Mouse (Mus musculus) embryo, embryonic 11 days (tissue): ENCODE data around the gene Hrasls.

Experiments used
- DNase-seq: peaks from one replicate; pipeline ENCODE4 v3.0.0-alpha.2; 2015

The Hrasls gene

DNA sequence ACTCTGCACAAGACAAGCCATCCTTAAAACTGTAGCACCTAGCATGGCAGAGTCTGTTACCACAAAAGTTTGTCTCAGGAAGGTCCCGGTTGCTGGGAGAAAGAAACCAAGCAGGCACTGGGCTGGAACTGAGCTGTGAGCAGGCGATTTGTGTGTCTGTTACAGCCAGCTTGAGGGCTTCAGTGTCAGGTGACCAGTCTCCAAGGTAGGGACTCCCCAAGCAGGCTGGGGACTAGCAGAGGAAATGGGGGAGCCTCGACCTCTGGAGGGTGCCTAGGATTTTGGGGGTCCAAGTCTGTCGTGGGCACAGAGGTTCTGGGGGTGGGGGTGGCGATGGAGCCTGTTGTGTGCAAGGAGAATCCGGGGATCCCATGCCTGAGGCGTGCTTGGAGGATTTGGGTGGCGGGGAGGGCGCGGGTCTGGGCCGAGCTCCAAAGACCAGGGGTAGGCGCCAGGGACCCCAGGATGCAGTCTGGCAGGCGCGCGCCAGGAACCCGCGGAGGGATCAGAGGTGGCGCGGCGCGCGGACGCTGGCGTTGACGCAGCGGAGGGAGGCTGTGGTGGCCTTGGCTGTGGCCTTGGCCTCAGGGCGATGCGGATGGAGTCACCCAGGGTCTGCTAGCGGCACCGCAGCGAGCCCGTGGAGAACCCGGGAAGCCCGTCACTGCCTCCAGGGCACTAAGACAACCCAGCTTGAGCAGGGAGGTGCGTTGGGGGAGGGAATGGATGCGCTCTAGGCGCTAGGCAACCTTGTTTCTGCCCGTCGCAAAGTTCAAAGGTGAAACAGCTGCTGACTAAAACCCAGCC is at the start of gene Hrasls:
TSS of gene Hrasls (plus strand) at position 91 of the 807 bp plus-strand sequence.
- peak; percentile 79 for DNase-seq

DNA sequence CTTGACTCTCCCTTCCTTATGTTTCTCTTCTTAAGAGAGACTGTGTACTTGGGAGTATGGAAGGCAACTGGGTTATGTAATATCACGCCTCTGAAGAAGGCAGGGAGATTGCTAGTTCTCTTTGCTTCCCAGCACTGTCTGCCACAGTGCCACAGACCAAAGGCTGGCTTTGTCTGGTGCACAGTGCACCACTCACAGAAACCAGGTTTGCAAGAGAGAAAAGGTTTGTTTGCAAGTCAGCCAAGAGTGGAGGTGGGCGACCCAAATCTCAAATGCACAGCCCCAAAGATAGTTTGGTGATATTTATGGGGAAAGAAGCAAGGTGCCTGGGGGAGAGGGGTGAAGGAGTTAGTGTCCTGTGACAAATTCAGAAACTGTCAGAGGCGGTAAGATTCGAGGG is 47.2 kb upstream of the Hrasls start:
- DNase-seq = no peak

DNA sequence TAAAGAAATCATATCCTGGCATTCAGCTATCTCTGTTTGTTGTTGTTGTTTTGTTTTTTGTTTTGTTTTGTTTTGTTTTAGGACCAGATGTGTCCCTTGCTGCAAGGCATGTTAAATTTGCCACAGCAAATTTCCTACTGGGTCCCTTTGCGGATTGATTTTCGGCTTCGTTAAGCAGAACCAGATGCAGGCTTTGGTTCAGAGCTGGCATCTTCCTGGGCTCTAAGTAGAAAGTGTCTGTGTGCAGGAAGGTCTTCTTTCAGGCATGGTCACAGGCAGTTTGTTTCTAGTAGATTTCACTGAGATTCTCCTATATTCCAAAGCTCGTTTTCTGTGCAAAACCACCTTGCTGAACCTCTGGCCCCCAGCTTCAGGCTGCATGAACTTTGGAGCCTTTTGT is 42.4 kb upstream of the Hrasls start:
- no peak for DNase-seq

DNA sequence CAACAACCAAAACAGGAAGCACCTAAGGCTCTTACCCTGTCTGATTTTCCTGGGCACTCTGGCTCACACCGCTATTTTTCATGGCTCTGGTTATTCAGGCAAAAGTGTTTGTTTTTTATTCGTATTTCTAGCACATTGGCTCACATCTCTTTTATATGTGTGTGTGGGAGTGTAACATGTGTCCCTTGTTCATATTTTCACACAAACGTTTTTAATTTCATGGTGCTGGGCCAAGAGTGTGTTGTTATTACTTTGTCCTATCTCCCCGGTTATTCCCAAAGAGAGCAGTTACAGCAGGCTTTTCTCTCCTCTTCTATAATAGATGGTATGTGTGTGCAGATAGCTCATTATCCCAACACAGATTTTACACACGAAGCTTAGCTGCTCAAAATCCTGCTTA is 37.8 kb upstream of the Hrasls start:
- DNase-seq = no peak

DNA sequence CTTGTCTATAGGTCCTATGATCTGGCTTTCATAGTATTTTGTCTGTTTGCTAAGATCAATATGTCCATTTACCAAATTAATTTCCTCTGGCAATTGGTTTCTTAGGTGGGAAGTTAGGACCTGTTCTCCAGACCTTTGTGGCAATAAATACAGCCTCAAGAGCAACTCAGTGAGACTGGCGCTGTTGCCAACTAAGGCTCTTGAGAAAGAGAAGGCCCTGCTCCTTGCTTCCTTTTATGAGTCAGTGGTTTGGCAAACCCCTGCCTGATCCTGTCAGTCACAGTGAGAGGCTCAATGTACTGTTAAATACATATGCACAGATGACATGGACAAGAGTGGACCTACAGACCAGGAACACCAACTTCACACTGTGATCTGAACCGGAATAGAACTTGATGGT is 36.3 kb upstream of the Hrasls start:
- DNase-seq = no peak

DNA sequence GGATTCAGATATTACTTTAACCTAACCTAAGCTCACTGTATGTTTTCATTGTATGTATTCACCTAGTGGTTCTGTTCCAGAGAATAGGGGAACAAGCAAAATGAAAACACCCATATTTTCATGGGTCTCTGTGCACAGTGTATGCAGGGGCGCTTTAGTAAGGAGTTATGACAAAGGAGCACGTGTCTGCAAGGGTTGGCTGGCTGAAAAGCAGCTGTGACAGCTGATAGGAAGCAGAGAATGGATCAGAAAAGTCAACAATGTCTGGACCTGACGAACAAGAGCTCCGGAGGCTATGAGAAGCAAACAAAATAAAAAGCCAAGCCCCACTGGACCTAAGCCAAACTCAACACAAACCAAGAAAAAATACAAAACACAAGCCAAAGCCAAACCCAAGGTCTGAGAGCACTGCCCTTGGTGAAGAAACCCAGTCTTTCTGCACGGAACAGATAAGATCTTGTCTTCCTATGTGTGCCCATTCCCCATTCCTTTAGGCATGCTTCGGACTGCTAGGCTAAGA is 34.6 kb upstream of the Hrasls start:
- no peak for DNase-seq

DNA sequence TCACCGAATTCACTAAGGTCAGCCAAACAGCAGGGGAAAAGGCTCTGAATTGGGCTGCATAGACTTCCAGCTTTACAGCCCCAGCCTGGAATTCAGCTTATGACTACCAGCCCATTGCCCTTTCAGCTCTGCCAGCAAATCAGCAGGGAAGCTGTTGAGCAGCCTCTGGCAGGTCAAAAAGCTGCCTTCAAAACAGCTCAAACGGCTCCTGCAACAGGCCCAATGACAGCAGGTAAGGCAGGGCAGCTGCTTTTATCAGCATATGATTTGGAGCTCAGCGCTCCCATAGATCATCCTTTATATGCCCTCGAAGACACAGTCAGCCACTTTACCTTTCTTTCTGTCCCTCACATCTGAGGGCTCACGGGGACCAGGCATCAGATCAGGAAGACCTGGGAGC is 16.6 kb upstream of the Hrasls start:
- DNase-seq = no peak

DNA sequence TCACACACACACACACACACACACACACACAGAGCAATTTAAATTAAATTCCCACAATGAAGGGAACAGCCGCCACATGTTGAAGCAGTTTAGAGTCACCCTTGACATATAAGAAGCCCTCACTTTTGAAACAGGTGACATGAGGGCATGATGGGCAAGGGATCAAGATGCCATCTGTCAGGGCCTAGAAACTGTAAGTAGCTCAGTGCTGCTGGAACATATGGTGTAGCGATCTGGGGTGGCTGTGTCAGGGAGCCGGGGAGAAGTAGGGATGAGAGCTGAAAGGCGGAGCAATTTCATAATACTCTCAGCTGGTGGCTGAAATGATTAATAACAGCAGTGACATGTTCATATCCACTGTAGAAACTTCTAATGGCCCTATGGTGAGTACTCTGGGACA is 15.5 kb upstream of the Hrasls start:
- no peak for DNase-seq

DNA sequence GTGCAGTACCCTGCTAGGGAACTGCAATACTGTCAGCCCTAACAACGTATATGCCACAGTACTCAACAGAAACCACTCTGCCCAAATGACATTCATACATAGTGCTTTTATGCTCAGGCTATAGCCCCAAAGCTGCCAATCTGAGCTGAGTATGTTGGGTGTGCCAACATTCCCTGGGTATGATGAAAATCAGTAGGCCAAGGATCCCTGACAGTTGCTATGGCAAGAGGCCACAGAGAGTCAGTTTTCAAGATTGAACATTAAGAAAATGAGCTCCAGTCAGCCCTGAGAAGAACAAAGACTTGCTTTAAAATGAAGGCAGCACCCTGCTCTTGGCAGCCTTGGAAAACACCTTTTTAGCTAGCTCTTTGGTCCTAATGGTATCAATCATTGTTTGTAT is 14.3 kb upstream of the Hrasls start:
- DNase-seq = no peak

DNA sequence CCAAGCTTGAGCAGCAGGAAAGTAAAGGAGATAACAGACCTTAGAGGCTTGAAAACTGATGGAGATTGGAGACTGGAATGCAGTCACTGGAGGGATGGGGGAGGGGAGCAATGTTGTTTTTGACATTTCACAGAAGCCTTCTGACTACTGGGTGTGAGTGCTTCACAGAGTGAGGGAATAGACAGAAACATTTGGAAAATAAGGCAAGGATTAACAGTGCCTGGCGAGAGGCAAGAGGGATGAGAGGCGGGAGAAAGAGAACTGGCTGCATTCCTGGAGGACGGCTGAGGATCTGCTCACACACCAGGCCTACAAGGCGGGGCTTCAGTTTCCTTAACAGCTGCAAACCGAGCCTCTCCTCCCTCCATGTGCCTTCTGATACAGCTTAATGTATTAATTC is 11.0 kb upstream of the Hrasls start:
- DNase-seq = peak; percentile 54

DNA sequence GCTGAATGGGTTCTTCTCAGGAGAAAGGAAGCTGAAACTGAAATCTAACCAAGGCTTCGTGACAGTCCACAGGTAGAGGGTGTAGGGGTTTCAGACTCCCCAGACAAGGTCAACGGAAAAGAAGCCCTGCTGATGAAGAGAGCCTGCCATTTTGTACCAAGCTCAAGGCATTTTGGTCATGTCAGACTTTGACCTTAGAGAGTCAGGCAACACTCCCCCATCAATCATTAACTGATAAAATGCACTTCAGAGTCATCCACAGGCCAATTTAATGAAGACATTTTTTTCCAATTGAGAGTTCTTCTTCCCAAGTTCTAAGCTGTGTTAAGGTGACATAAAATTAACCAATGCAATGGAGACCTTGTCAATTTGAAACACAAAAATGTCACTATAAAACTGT is 8.3 kb upstream of the Hrasls start:
- DNase-seq = no peak

DNA sequence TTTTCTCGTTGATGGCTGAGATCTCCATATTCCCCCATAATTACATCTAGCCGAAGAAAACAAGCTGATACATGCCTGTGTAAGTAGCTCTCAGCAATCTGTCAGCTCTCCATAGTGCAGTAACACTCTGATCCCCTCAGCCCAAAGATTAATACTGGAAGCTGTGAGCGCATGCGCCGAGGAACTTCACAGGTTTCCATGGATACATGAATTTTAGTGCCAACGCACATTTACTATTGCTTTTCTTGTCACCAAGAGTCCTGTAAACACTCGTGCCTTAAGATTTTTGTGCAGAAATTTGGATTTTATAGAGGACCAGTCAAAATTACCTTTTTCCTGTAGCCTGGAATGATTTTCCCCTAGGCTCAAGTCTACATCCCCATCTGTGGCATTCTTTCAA is 4.6 kb upstream of the Hrasls start:
- no peak for DNase-seq

DNA sequence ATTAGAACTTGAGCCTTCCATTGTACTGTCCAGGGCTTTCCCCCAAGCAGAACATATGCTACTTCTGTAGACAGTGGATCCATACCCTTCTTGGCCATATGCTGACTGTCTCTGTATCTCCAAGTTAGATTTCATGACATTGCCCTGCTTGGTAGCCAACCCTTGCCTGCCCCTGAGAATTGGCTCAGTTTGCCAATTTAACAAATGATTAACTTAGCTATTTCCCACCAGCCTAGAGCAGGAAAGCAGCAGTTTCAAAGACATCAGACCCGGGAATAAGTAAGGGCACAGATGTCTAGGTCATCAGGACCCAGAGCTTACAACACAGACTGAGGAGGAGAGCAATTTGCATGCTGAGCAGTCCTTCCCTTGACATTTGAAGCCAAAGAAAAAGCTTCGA is 3.9 kb upstream of the Hrasls start:
- no peak for DNase-seq

DNA sequence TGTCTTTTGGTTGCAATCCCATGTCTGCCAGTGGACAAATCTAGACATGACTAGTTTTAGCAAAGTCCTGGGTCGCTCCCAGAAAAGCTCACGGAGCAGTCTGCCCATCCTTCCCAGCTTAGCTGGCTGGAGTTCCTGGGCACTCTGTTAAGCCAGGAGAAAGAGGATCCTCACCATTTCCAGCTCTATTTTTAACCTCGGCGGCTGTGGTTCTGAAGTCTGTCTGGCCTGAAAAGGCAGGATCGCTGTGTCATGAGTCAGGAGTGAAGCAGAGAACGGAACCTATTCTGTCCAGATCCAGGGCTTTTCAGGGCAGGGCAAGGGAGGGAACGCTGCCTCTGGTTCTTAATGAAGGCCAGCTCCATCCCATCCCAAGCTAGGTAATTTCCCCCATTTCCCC is 654 bp upstream of the Hrasls start:
- DNase-seq = no peak

DNA sequence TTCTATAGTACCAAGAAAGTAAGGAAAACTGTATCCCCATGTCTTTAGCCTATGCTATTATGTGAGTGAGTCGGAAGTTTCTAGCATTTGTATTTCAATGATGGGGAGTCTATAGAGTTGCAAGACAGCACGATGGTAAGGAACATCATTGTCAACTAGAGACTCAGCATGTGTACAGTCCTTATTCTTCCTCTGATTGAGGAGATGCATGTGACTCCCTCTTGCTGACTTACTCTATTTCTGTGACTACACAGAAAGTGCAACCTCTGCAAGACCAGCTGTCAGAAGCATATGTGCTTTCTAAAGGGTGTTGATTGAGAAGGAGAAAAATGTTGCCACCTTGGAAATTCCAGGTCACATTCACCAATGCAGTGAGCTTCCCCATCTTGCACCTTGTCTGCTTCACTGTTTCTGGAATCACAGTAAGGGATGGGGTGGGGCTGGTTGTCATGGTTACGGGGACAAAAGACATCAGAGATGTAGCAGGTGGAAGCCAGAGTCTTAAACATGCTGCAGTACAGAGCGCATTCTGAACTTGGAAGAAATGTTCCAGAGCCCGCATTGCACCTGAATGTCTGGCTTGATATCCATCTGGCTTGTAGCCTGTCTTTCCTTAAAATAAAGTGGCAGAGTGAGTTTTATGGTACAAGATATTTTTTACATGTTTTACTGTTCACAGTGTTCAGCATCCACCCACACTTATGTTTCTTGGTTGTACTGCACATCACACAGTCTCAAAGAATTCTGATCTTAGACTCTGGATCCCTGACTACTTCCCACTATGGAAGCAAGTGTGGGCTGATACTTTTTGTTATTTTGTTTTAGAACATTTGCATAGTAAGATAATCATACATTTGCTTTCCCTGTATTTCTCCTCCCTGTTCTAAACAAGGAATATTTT is 7.2 kb downstream of the Hrasls start:
- no peak for DNase-seq

DNA sequence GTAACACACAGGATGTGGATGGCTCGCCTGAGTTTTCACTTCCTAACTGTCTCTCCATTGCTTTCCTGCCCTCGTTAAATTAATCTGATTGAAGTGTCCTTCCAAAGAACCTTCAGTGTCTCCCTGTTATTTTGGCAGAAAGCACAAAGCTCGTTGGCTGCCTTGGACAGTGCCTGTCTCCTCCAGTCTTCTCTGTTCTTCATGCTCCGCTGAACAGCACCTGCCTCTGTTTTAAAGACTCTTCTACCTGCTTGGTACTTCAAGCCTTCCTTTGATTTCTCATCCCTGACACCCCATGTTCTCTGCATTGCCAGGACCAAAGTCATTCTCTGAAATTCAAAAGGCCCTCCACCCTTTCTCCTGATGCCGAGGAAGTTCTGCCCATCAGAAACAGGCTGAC is 26.5 kb downstream of the Hrasls start:
- no peak for DNase-seq

DNA sequence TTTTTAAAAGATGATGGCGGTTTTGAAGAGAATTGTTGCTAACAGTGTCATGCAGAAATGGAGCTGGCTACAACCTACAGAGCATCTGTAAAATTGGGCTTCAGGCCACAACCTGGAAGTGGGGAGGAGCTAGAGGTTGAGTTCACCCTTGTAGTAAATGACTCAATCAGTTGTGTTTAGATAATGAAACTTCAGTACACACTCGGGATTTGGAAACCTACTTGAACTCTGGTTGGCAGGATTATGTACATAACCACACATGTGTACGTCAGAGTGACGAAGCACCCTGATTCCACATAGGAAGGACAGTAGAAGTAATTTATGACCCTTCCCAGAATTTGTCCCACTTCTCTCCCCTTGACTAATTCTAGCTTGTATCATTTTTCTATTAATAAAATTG is 44.8 kb downstream of the Hrasls start:
- DNase-seq = no peak
